Mouse (Mus musculus) spleen, adult 2 months (tissue): ENCODE measurements around the gene Nfkbib. TPM values are rescaled to one million over a fixed set of nuclear protein-coding genes. Genes with fewer than 3 reads are reported as not detected.

ENCODE experiments used
- DNase-seq, 2 experiments: peaks; one replicate each; pipeline versions ENCODE4 v3.0.0 to v3.0.0-alpha.2; 2012 to 2021; ENCODE audit warnings: low spot score in 2 of 2, low read depth in 1 of 2
- H3K27ac ChIP-seq: fragments of 200-500 bp; 2 replicates; pipeline ENCODE4 v1.5.1; 2012; ENCODE audit warnings: low read length, inconsistent platforms; ENCODE audit not compliant: insufficient read depth
- H3K27me3 ChIP-seq: fragments of 200-500 bp; 2 replicates; pipeline ENCODE4 v1.6.1; 2012; ENCODE audit warnings: mild to moderate bottlenecking, moderate library complexity, low read length, inconsistent platforms; ENCODE audit not compliant: control insufficient read depth, insufficient read depth
- H3K36me3 ChIP-seq: fragments of 200-500 bp; 2 replicates; pipeline ENCODE4 v1.6.1; 2012; ENCODE audit warnings: mild to moderate bottlenecking, low read length, inconsistent platforms; ENCODE audit not compliant: control insufficient read depth, insufficient read depth
- H3K4me1 ChIP-seq: fragments of 200-500 bp; 2 replicates; pipeline ENCODE4 v1.6.1; 2011; ENCODE audit warnings: inconsistent platforms; ENCODE audit not compliant: control insufficient read depth, insufficient read depth, insufficient read length
- H3K4me3 ChIP-seq: fragments of 200-500 bp; 2 replicates; pipeline ENCODE4 v1.5.1; 2011; ENCODE audit warnings: mild to moderate bottlenecking, inconsistent platforms; ENCODE audit not compliant: insufficient read depth, insufficient read length; ENCODE audit errors: extremely low read depth
- CTCF ChIP-seq: fragments of 200-500 bp; IDR thresholded peaks from 2 replicates; pipeline ENCODE4 v1.5.1; 2011; ENCODE audit warnings: mild to moderate bottlenecking, inconsistent platforms; ENCODE audit not compliant: insufficient read depth, insufficient read length, insufficient replicate concordance; ENCODE audit errors: extremely low read depth
- POLR2A ChIP-seq: fragments of 200-500 bp; IDR thresholded peaks from 2 replicates; pipeline ENCODE4 v1.6.1; 2011; ENCODE audit warnings: low read depth, low read length, inconsistent platforms
- WGBS: fragments of 180-500 bp; shearing (Covaris S2); methylation state at CpG from one replicate; pipeline ENCODE4 v1.1.7; 2018; 5-methylcytosine and 5-hydroxymethylcytosine counted together
- polyA plus RNA-seq: library from polyadenylated mRNA; depleted of rRNA; stranded (reverse); fragments of >200 nt; gene quantifications from 2 replicates; pipeline ENCODE4 v1.2.3, GENCODE M21; 2012

The Nfkbib gene
- polyA plus RNA-seq, 1 experiment, result 51.1 TPM

DNA sequence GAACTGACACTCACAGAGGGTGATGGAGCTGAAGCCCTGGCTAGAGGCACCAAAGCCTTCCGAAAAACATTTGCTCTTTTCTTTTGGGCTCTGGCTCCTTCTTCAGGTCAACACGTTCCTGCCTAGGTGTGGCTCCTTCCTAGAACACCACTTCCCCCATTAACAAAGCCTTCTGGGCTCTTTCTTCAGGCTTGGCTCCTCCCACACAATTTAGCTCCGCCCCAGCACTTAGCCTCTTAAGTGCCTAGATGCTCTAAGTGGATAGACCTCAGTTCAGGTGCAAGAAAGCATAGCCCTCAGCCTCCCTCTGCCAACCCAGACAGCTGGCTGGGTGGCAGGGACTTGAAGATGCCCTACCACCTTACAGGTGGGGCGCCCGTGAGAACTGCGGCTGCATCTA lies 31.6 kb downstream of the Nfkbib start:
- H3K27me3 ChIP-seq, result no peaks in the 10 kb centered on the region
- no peak for TF ChIP-seq CTCF
- TF ChIP-seq POLR2A, result no peak
- H3K36me3 ChIP-seq, result no peaks in the 10 kb centered on the region
- H3K4me3 ChIP-seq, result no peak overlapping the region
- no peaks in the 10 kb centered on the region; the same call in none of the 2 replicates for H3K4me1 ChIP-seq
- no peak overlapping the region for H3K27ac ChIP-seq
- 83% methylated on average over 6 of the region's 6 CpGs for WGBS
- DNase-seq, result no peak

DNA sequence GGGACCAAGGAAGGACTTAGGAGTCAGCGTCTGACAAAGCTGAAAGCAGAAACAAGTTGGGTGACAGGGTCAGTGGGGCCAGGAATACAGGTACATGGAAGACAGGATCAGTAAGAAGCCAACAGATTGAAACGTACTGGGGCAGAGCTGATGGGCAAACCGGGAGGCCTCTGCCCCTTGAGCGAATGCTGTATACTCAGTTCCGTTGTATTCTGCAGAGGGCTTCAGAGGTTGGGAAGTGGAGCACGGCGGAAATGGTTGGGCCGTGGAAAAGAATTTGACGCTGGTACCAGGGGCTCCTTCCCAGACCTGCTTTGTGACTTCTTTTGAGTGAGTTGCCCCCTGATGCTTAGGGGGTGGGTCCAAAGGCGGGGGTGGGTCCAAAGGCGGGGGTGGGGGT lies 34.1 kb downstream of the Nfkbib start:
- Histone ChIP-seq H3K4me1 (no peaks in the 10 kb centered on the region; the same call in none of the 2 replicates), H3K36me3 (no peaks in the 10 kb centered on the region), H3K27me3 (no peaks in the 10 kb centered on the region), H3K4me3 (no peak overlapping the region), H3K27ac (no peak overlapping the region)
- WGBS, result 34% methylated on average over 11 of the region's 11 CpGs
- no peak for TF ChIP-seq CTCF
- TF ChIP-seq POLR2A, result no peak
- DNase-seq, result no peak

DNA sequence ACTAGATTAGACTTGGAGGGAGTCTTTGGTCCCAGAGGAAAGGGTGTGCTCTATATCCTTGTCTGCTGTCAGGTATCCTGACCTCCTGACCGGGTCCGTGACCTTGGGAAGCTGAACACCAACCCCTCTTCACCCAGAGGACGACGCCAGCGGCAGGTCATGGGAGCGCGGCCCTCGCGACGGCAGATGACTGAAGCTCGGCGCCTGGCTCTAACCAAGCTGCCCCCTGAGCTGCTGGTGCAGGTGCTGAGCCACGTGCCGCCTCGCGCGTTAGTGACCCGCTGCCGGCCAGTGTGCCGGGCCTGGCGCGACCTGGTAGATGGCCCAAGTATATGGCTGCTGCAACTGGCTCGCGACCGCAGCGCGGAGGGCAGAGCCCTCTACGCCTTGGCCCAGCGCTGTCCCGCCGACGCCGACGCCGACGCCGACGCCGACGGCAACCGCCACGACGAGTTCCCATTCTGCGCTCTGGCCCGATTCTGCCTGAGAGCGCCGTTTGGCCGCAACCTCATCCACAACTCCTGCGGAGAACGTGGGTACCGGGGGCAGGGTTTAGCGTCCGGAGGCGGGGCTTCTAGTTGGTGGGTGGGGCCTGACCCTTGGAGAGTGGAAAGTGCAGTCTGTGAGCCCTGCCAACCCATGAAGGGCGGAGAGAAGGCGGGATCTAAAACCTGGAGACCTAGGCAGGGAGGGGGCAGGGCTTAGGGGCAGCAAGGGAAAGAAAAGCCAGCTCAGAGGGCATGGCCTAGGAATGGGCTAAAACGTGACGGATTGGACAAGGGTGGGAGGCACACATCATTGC lies 34.8 kb downstream of the Nfkbib start:
- WGBS, result 24% methylated on average over 58 of the region's 58 CpGs
- DNase-seq, result peak; percentile 35 to 61
- TF ChIP-seq POLR2A (no peak), CTCF (no peak)

DNA sequence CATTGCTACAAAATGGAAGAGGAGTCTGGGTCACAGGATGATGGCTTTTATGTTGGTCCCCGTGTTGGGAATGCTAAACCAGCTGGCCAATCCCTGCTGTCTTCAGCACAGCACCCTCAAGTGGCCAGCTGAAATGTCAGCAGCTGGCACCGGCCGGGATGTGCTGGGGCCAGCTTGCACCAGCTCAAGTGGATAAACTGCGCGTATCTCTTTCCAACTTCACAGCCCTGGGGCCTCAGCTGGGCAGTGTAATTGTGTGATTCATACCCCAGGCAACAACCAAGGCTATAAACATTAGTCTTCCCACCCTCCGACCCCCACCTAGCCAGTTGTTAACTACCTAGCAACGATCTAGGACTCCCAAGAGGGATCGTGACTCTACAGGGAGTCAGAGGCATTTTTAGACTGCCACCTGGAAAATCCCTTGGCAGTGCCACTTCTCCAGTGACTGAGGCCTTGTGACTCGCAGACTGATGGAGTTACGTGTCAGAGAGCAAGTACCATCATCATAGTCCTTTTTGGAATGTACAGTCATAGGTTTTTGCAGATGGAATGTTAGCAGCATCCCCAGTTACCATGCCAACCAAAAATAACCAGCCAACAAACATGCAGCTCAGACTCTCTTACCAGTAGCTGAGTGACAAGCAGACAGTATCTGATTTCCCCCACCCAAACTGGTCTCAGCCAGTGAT lies 39.5 kb downstream of the Nfkbib start:
- H3K4me1 ChIP-seq, result no peaks in the 10 kb centered on the region; the same call in none of the 2 replicates
- WGBS, result 79% methylated on average over 10 of the region's 10 CpGs
- no peaks in the 10 kb centered on the region for H3K36me3 ChIP-seq
- no peaks in the 10 kb centered on the region for H3K27me3 ChIP-seq
- H3K27ac ChIP-seq, result no peak overlapping the region
- no peak for TF ChIP-seq CTCF
- TF ChIP-seq POLR2A, result no peak
- DNase-seq, result no peak
- H3K4me3 ChIP-seq, result no peak overlapping the region

More for the DNA sequence above, 34.8 kb downstream of the Nfkbib start:
- H3K4me3 ChIP-seq, result peak overlapping the region; percentile 37; the same call in 1 of the 2 replicates
- no peaks in the 10 kb centered on the region for H3K27me3 ChIP-seq
- H3K27ac ChIP-seq, result no peak overlapping the region
- no peaks in the 10 kb centered on the region for H3K36me3 ChIP-seq
- no peaks in the 10 kb centered on the region; the same call in none of the 2 replicates for H3K4me1 ChIP-seq

DNA sequence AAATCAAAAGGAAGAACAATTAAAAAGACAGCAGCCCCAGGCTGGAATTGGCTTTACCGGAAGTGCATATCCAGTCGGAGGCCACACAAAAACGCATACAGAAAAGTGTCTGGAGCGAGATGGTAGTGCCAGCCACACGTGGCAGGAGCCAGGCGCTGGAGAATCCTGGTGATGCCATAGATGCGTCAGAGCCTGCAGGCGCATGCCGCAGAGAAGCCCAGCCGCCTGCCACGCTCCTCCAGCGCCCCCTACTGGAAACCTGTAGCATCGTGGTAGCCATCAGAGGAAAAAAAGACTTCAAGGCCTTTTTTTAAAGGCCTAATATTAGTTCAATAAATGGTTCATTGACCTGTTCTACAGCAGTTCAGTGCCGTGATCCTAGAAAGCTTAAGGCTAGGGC lies 40.7 kb downstream of the Nfkbib start:
- DNase-seq, result peak in 1 of 2 experiments; percentile 52
- WGBS, result 17% methylated on average over 14 of the region's 14 CpGs
- Histone ChIP-seq H3K27me3 (no peaks in the 10 kb centered on the region), H3K36me3 (no peaks in the 10 kb centered on the region), H3K4me3 (no peak overlapping the region), H3K27ac (no peak overlapping the region), H3K4me1 (no peaks in the 10 kb centered on the region)
- TF ChIP-seq CTCF, result peak; percentile 82; the same call in 1 of the 2 replicates
- no peak for TF ChIP-seq POLR2A

DNA sequence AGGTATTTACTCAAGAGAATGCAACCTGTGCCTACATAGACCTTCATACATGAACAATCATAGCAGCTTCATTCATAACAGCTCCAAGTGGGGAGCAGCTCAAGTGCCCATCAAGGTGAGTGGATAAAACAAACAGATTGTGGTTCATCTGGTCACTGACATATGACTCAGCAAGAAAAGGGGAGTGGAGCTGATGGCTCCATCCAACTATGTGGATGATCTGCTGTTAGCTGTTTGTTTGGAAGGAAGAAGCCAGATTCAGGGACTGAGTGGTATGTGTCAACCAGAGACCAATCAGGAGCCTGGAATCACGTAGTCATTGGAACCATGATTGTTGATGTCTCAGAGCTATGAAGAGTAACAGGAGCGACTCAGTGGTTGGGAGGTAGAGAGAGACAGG lies 42.7 kb downstream of the Nfkbib start:
- no peaks in the 10 kb centered on the region for H3K36me3 ChIP-seq
- H3K27ac ChIP-seq, result no peak overlapping the region
- H3K4me3 ChIP-seq, result no peak overlapping the region
- no peaks in the 10 kb centered on the region for H3K27me3 ChIP-seq
- DNase-seq, result no peak
- WGBS, result 93% methylated on average over 2 of the region's 2 CpGs
- TF ChIP-seq CTCF (no peak), POLR2A (no peak)
- no peaks in the 10 kb centered on the region for H3K4me1 ChIP-seq

DNA sequence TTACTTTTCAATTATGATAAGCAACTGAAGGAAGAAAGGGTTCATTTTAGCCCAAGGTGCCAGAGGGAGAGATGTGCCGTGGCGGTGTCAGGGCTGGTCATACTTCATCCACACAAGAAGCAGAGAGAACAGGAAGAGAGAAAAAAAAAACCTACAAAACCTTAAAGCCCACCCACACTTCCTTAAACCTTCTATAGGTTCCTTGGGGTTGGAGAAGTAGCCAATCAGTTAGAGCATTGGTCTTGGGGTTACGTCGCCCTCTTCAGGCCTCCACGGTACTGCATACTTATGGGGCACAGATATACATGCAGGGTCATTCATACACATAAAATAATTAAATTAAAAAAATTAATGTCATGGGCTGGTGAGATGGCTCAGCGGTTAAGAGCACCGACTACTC lies 45.2 kb downstream of the Nfkbib start:
- Histone ChIP-seq H3K36me3 (no peaks in the 10 kb centered on the region), H3K4me1 (no peaks in the 10 kb centered on the region), H3K27me3 (no peaks in the 10 kb centered on the region), H3K4me3 (no peak overlapping the region), H3K27ac (no peak overlapping the region)
- TF ChIP-seq POLR2A, result no peak
- no peak for TF ChIP-seq CTCF
- DNase-seq, result no peak
- WGBS, result 94% methylated on average over 7 of the region's 7 CpGs
